Mouse (Mus musculus) c-Kit-positive CD71-positive TER-119-positive erythroid progenitor cells, embryonic 14.5 days (primary cell): ENCODE data around the gene Nrm.

ENCODE experiments used
- DNase-seq: peaks from one replicate; pipeline ENCODE4 v3.0.0-alpha.2; 2013; ENCODE audit warnings: low spot score

Nrm gene

GRCm38 (mm10) chr17:35861198-35861857, at the start of gene Nrm:
Gene Nrm, plus strand, starts transcription at chr17:35861318.
- DNase-seq = peak; percentile 84

GRCm38 (mm10) chr17:35812307-35812706, 48.8 kb upstream of the Nrm start:
- no peak for DNase-seq

- DNase-seq = no peak
These were observed 48.4 kb upstream of the Nrm start for GRCm38 (mm10) chr17:35812736-35813135.

- DNase-seq = no peak
These were observed 47.9 kb upstream of the Nrm start for GRCm38 (mm10) chr17:35813245-35813647.

- DNase-seq = no peak
These were observed 47.5 kb upstream of the Nrm start for GRCm38 (mm10) chr17:35813653-35814052.

- DNase-seq = no peak
These were observed 46.4 kb upstream of the Nrm start for GRCm38 (mm10) chr17:35814678-35815077.

- no peak for DNase-seq
These were observed 45.3 kb upstream of the Nrm start for GRCm38 (mm10) chr17:35815836-35816235.

- no peak for DNase-seq
These were observed 44.4 kb upstream of the Nrm start for GRCm38 (mm10) chr17:35816686-35817085.

- no peak for DNase-seq
These were observed 43.9 kb upstream of the Nrm start for GRCm38 (mm10) chr17:35817226-35817625.

GRCm38 (mm10) chr17:35820111-35820510, 41.0 kb upstream of the Nrm start:
- DNase-seq = peak; percentile 66

- DNase-seq = peak; percentile 70
These were observed 39.4 kb upstream of the Nrm start, which contains the start of gene Ier3 for GRCm38 (mm10) chr17:35821439-35822430. Gene Ier3, plus strand, starts transcription at chr17:35821684.

GRCm38 (mm10) chr17:35822564-35822963, 38.6 kb upstream of the Nrm start:
- DNase-seq = no peak

GRCm38 (mm10) chr17:35822964-35823937, 37.9 kb upstream of the Nrm start, which contains the start of gene Flot1:
Gene Flot1, plus strand, starts transcription at chr17:35823230.
- peak; percentile 85 for DNase-seq

- peak; percentile 44 for DNase-seq
These were observed 36.7 kb upstream of the Nrm start for GRCm38 (mm10) chr17:35824402-35824801.

GRCm38 (mm10) chr17:35825109-35825850, 35.8 kb upstream of the Nrm start:
- peak; percentile 38 for DNase-seq

- peak; percentile 83 for DNase-seq
These were observed 31.4 kb upstream of the Nrm start for GRCm38 (mm10) chr17:35829737-35830136.

GRCm38 (mm10) chr17:35832400-35833238, 28.5 kb upstream of the Nrm start:
- DNase-seq = no peak

GRCm38 (mm10) chr17:35833239-35833751, 27.8 kb upstream of the Nrm start:
- no peak for DNase-seq

- DNase-seq = no peak
These were observed 27.2 kb upstream of the Nrm start for GRCm38 (mm10) chr17:35833894-35834293.
